Mouse (Mus musculus) cortical plate, adult 2 months (tissue): Measurements from ENCODE around the gene Ttc9c.

Source experiments
- CTCF ChIP-seq: fragments of 200-500 bp; IDR thresholded peaks from 2 replicates; pipeline ENCODE4 v1.5.1; 2011; ENCODE audit warnings: mild to moderate bottlenecking, control low read depth, low read length; ENCODE audit not compliant: insufficient read depth; ENCODE audit errors: extremely low read depth
- POLR2A ChIP-seq: fragments of 200-500 bp; IDR thresholded peaks from 2 replicates; pipeline ENCODE4 v1.6.1; 2011; ENCODE audit warnings: mild to moderate bottlenecking, low read length, control low read depth; ENCODE audit not compliant: insufficient read depth; ENCODE audit errors: extremely low read depth

- no peak for TF ChIP-seq POLR2A
- TF ChIP-seq CTCF = no peak
Measured at GRCm38 (mm10) chr19:8789171-8789570, 30.0 kb downstream of the Ttc9c start.
